Mouse (Mus musculus) spleen, postnatal 14 days (tissue): ENCODE results near the gene Wfdc17.

ENCODE experiments used
- DNase-seq, 2 experiments: peaks; one replicate each; pipeline ENCODE4 v3.0.0; 2021 to 2022; ENCODE audit warnings: low spot score in 2 of 2

Gene Wfdc17

GRCm38 (mm10) chr11:83740443-83740991 is 36.7 kb downstream of the Wfdc17 start:
- DNase-seq = no peak

DNA sequence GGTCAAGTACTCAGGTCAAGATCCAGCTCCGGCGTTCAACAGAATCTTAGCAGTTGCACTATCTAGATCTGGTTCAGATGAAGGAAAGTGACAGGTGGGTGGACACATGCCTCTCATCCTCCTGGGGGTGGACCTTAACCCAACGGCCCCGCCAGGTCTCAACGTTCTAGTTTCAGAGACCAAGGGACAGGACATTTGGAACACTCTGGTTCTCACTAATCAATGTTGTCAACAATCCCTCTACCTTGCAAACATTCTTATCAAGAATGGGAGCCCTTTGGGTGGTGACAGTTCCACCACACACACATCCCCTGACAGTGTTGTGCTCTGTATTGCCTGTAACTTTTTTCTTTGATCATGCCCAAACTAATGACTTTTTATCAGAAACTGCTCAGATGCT is 38.0 kb downstream of the Wfdc17 start:
- no peak for DNase-seq

DNA sequence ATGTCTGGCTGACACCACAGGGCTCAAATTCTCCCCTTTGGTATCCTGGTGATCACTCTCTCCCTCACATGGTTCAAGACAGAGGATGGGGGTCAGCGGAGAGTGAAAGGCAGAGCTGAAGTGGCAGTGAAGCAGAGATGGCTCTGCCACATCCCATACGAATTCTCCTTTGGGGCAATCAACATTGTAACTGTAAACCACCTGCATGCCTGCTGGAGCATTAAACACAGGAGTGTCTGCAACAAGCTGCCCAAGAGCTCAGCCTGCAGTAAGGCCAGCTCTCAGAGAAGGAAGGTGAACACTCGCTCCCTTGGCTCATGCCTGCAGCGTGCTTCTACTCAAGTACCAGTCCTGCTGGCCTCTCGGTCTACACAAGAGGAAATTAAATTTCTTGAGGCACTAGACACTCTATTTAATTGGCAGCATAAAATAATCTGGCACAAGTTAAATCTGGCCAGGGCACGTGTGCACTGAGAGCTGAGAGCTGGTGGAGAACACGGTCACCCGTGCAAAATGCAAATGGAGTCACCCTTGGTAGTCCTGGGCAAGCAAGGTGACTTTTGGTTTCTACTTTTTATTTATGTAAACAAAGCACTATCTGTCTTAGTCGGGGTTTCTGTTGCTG is 39.1 kb downstream of the Wfdc17 start:
- no peak for DNase-seq

DNA sequence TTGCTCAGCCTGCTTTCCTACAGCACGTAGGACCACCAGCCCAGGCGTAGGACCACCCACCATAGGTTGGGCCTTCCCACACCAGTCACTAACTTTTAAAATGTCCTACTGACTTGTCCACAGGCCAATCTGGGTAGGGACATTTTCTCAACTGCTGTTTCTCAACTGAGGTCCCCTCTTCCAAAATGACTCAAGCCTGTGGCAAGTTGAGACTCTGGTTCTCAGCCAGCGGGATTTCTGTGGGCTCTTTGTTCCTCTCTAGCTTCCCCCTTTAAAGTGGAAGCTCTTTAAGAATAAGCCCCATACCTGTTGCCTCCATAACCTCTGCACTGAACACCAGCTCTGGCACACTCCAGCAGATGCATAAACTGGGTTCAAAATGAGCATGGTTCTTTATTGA is 39.7 kb downstream of the Wfdc17 start:
- no peak for DNase-seq

- DNase-seq = peak; percentile 21 to 52
Measured at GRCm38 (mm10) chr11:83746152-83746551, 42.4 kb downstream of the Wfdc17 start.

DNA sequence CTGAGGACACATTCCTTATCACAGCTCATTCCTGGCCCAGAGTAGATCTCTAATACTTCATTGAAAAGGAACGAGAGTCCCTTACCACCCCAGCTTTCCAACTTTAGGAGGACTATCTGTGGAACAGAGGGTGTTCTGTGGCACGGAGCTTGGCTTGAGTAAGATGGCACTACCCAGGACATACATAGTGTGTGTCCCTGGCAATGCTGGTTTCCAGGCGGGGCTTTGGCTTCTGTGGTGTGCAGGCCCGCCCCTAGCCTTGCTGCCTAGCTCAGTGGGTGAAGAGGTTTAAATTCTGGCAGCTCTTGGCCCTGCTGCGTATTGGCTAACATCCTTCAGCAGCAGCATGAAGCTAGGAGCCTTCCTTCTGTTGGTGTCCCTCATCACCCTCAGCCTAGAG is 42.9 kb downstream of the Wfdc17 start, which contains the start of gene Wfdc21:
Gene Wfdc21, plus strand, starts transcription at position 260 of the 400 bp plus-strand sequence.
- no peak for DNase-seq

DNA sequence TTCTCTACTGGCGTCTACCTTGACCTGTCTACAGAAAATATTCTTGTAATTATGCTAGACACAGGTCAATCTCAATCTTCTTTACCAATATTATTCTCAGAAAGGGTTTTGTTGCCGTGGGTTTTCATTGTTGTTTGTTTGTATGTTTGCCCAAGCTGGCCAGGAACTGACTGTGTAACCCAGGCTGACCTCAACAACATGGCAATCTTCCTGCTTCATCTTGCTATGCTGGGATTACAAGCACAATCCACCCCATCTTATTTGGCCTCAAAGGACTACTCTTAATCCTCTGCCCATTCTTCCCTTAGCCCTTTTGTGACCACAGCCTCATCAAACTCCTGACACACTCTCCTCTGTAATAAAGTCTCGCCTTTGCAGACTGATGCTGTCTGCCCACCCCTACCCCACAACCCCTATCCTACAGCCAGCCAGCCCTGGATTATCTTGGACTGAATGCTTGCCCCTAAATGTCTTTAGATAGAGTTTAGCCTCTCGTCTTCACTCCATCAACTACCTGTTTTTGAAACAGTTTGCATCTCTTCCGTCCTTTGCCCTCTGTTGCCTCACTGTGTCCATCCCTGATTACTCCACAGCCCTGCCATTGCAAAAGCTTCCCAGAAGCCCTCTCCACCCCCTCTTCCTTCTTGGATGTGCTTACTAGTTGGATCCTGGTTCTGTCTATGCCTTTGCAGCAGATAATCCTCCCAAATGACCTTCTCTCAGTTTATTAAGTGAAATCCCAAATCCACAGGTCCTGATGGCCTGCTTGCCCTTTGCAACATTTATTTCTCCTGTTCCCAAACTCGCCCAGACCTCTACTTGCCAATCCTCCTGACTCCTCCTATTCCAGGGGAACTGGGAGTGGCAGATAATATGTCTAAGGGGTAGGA is 43.8 kb downstream of the Wfdc17 start:
- no peak for DNase-seq

DNA sequence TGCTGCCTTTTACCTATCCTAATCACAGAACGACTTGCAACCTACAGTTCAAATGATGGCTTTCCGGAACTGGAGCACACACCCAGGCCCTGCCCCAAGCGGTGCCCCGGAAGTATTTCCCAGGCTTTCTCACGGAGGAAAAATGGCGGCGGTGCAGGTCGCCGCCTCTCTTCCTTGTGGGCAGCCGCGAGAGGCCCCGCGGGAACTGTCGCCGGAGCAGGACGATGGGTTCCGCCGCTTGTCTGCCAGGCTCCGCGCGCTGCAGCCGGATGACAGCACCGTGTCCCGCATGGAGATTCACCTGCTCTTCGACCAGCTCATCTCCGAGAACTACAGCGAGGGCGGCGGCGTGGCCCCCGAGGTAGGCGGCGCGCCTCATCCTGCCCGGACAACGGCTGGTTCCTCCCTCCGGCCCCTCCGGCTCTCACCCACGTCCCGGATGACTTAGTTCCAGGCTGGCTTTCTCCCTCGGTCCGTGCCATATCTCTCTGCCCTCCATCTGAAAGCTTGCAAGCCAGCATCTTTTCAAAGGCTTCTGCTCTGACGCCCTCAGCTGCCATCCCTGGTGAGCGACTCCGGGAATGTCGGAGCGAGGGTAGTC is 49.9 kb downstream of the Wfdc17 start, which contains the start of gene Heatr6:
Gene Heatr6, plus strand, starts transcription at position 116 of the 601 bp plus-strand sequence.
- peak; percentile 67 to 79 for DNase-seq

- DNase-seq = no peak
Measured at GRCm38 (mm10) chr11:83754227-83754626, 50.4 kb downstream of the Wfdc17 start.
